Mouse (Mus musculus) limb, embryonic 13.5 days (tissue): ENCODE data around the gene Plcd3. TPM values are rescaled to one million over a fixed set of nuclear protein-coding genes. Genes with fewer than 3 reads are reported as not detected.

ENCODE experiments used
- ATAC-seq: fragments of 200-750 bp; cut with Nextera tagmentation; 2 replicates; pipeline ENCODE4 v1.8.0; 2017; ENCODE audit warnings: low read depth, moderate number of reproducible peaks, moderate TSS enrichment; ENCODE audit not compliant: low FRiP score
- H3K27ac ChIP-seq: fragments of 300-500 bp; sonication (generic); 2 replicates; pipeline ENCODE4 v1.5.1; 2015; ENCODE audit warnings: inconsistent platforms, mild to moderate bottlenecking, moderate library complexity
- H3K27me3 ChIP-seq: fragments of 300-500 bp; sonication (generic); 2 replicates; pipeline ENCODE4 v1.6.1; 2015; ENCODE audit warnings: mild to moderate bottlenecking, inconsistent platforms
- H3K36me3 ChIP-seq: fragments of 300-500 bp; sonication (generic); 2 replicates; pipeline ENCODE4 v1.6.1; 2015; ENCODE audit warnings: inconsistent platforms, mild to moderate bottlenecking, moderate library complexity
- H3K4me1 ChIP-seq: fragments of 300-500 bp; sonication (generic); 2 replicates; pipeline ENCODE4 v1.6.1; 2015; ENCODE audit warnings: inconsistent platforms
- H3K4me2 ChIP-seq: fragments of 300-500 bp; sonication (generic); replicated peaks from 2 replicates; pipeline ENCODE4 v1.6.1; 2015; ENCODE audit warnings: inconsistent platforms, mild to moderate bottlenecking, moderate library complexity
- H3K4me3 ChIP-seq: fragments of 300-500 bp; sonication (generic); 2 replicates; pipeline ENCODE4 v1.5.1; 2015; ENCODE audit warnings: moderate library complexity, mild to moderate bottlenecking, inconsistent platforms
- H3K9ac ChIP-seq: fragments of 300-500 bp; sonication (generic); 2 replicates; pipeline ENCODE4 v1.6.1; 2015; ENCODE audit warnings: mild to moderate bottlenecking, inconsistent platforms
- H3K9me3 ChIP-seq: fragments of 300-500 bp; sonication (generic); 2 replicates; pipeline ENCODE4 v1.6.1; 2016; ENCODE audit warnings: inconsistent platforms
- WGBS: fragments of 180-500 bp; shearing (Covaris S2); methylation state at CpG from one replicate; pipeline ENCODE4 v1.1.7; 2015; 5-methylcytosine and 5-hydroxymethylcytosine counted together
- polyA plus RNA-seq: library from polyadenylated mRNA; unstranded; fragments of >200 nt; fragmentation: Nextera tagmentation; extraction: Ambion mirVana; gene quantifications from 2 replicates; pipeline ENCODE4 v1.2.1, GENCODE M21; 2015

Gene Plcd3
- polyA plus RNA-seq, 1 experiment from 2014 or later, result 4.8 TPM

DNA sequence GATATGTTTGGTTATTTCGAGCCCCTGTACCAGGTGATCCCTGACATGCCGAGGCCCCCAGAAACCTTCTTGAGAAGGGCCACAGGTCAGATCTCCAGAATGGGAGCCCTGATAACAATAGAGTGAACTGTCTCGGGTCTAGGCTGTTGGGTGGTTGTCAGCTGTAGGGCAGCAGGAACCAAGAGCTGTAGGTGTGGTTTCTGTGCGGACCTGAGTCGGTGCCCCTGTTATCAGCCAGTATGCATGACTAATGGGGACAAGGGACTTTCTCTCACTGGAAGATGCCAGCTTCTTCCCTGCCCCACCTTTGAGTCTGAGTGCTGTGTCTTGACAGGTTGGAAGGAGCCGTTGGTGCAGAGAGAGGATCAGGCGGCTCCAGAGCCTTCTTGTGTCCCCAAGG lies 3.0 kb upstream of the Plcd3 start:
- Histone ChIP-seq H3K4me1 (peaks cover 24% of the 10 kb centered on the region), H3K4me2 (no peak overlapping the region), H3K4me3 (no peak overlapping the region), H3K27ac (no peak overlapping the region), H3K9ac (no peak overlapping the region), H3K27me3 (peaks cover 39% of the 10 kb centered on the region), H3K36me3 (no peaks in the 10 kb centered on the region), H3K9me3 (no peaks in the 10 kb centered on the region)
- 81% methylated on average over 7 of the region's 7 CpGs for WGBS
- no peak for ATAC-seq

DNA sequence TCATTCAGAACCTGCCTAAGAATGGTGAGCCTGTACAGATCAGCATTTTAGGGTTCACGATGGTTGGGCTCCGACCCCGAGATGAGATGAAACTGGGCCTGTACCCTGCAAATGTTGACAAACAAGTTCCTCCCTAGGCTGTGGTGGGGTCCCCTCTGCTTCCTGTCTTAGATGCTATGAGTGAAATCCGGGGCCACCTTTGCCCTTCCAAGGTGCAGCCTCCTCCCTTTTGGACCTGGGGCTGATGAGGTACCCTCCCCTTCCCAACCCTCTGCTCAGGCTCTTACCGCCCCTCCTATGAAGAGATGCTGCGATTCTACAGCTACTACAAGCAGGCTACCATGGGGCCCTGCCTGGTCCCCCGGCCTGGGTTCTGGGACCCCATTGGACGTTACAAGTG lies 2.2 kb upstream of the Plcd3 start:
- ATAC-seq, result no peak
- H3K9ac ChIP-seq, result no peak overlapping the region
- WGBS, result 61% methylated on average over 8 of the region's 8 CpGs
- peak overlapping the region; percentile 63 for H3K4me3 ChIP-seq
- H3K4me1 ChIP-seq, result peaks cover 31% of the 10 kb centered on the region
- H3K4me2 ChIP-seq, result peak overlapping the region; percentile 89
- no peaks in the 10 kb centered on the region for H3K36me3 ChIP-seq
- no peaks in the 10 kb centered on the region for H3K9me3 ChIP-seq
- H3K27me3 ChIP-seq, result peaks cover 48% of the 10 kb centered on the region
- no peak overlapping the region for H3K27ac ChIP-seq

DNA sequence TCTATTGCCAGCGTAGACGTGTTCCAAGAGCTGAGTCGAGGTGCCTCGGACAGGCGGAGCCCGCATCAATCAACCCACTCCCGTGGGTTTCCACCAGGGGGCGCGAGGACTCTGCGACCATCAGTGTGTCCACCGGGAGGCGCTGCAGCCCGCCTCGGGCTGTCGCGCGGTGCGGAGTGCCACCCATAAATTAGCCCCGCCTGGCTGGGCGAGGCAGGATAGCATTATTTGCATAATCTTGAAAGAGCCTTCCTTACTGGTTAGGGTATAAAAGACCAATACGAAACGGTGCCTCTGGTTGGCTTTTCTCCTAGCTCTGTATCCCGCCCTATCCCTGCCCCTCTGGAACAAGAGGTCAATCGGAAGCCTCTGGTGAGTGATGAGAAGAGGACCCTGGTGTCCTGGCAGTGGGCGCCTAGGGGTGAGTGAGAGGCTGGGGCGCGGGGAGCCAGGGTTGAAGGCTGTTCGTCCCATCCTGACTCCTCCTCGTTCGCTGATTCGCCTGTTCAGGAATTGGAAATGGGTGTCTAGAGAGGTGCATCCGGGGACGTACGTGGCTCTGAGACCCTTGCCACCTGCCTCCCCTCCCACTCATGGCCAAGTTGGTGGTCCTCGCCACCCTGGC lies 1.4 kb upstream of the Plcd3 start:
- H3K9me3 ChIP-seq, result no peaks in the 10 kb centered on the region
- peaks cover 53% of the 10 kb centered on the region for H3K27me3 ChIP-seq
- H3K4me3 ChIP-seq, result peak overlapping the region; percentile 63
- peak; percentile 84 for ATAC-seq
- H3K9ac ChIP-seq, result peak overlapping the region; percentile 76; the same call in 1 of the 2 replicates
- H3K4me2 ChIP-seq, result peak overlapping the region; percentile 89
- WGBS, result under 1% methylated on average over 35 of the region's 35 CpGs
- peaks cover 35% of the 10 kb centered on the region for H3K4me1 ChIP-seq
- no peaks in the 10 kb centered on the region for H3K36me3 ChIP-seq
- H3K27ac ChIP-seq, result no peak overlapping the region

DNA sequence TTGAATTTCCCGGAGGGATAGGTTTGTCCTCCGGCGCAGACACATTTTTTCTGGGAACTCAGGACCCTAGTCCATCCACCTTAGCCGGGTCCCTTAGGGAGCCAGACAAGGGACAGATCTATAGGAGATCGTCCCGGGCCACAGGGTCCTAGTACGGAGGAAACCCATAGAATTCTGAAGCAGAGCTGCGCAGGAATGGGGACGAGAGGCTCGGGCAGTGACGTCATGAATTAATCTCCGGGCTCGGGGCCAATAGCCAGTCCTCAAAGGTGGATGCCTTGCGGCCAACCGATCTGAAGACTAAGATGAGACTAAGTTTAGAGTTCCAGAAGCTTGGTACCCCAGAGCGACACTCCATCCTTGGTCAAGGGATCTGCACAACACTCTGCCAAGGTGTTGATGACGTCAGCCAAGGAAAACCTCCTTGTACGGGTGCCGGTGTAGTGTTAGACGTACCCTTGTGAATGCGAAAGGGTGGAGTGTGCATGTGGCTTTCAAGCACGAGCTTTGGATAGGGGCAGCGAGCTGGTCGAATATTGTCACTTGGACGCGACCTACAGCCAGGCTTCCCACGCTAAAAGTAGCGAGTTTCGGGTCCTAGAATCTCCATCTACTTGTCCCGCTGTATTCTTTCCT lies 526 bp upstream of the Plcd3 start:
- ATAC-seq, result 0 out of 2 replicates have a peak, but pooled peaks have one; percentile 30
- WGBS, result 3% methylated on average over 30 of the region's 30 CpGs

GRCm38 (mm10) chr11:103100361-103100760 lies 1.1 kb downstream of the Plcd3 start:
- Histone ChIP-seq H3K9me3 (no peaks in the 10 kb centered on the region), H3K9ac (no peak overlapping the region), H3K4me3 (0 out of 2 replicates have a peak overlapping the region, but pooled peaks have one; percentile 63), H3K36me3 (no peaks in the 10 kb centered on the region), H3K4me2 (peak overlapping the region; percentile 89), H3K4me1 (peaks cover 51% of the 10 kb centered on the region), H3K27me3 (peaks cover 53% of the 10 kb centered on the region), H3K27ac (no peak overlapping the region)
- WGBS, result 65% methylated on average over 8 of the region's 8 CpGs
- ATAC-seq, result no peak

More for the DNA sequence above, 526 bp upstream of the Plcd3 start:
- Histone ChIP-seq H3K4me1 (peaks cover 44% of the 10 kb centered on the region), H3K9ac (peak overlapping the region; percentile 76), H3K36me3 (no peaks in the 10 kb centered on the region), H3K9me3 (no peaks in the 10 kb centered on the region), H3K4me2 (peak overlapping the region; percentile 89), H3K4me3 (peak overlapping the region; percentile 63), H3K27ac (no peak overlapping the region), H3K27me3 (peaks cover 53% of the 10 kb centered on the region)

GRCm38 (mm10) chr11:103099352-103099940 lies 2.0 kb downstream of the Plcd3 start:
- ATAC-seq, result no peak
- no peaks in the 10 kb centered on the region for H3K9me3 ChIP-seq
- peaks cover 53% of the 10 kb centered on the region for H3K4me1 ChIP-seq
- peaks cover 49% of the 10 kb centered on the region for H3K27me3 ChIP-seq
- H3K36me3 ChIP-seq, result no peaks in the 10 kb centered on the region
- WGBS, result 48% methylated on average over 12 of the region's 12 CpGs
- no peak overlapping the region for H3K27ac ChIP-seq
- H3K4me3 ChIP-seq, result no peak overlapping the region
- H3K4me2 ChIP-seq, result no peak overlapping the region
- H3K9ac ChIP-seq, result peak overlapping the region; percentile 26; the same call in 1 of the 2 replicates

- Histone ChIP-seq H3K27ac (no peak overlapping the region), H3K4me3 (no peak overlapping the region), H3K4me1 (peaks cover 54% of the 10 kb centered on the region), H3K9me3 (no peaks in the 10 kb centered on the region), H3K9ac (0 out of 2 replicates have a peak overlapping the region, but pooled peaks have one; percentile 25), H3K4me2 (no peak overlapping the region), H3K36me3 (no peaks in the 10 kb centered on the region), H3K27me3 (peaks cover 43% of the 10 kb centered on the region)
- WGBS, result 74% methylated on average over 11 of the region's 11 CpGs
- no peak for ATAC-seq
These were observed 2.8 kb downstream of the Plcd3 start for GRCm38 (mm10) chr11:103098531-103099190.

GRCm38 (mm10) chr11:103096979-103097894 lies 4.2 kb downstream of the Plcd3 start:
- 0 out of 2 replicates have a peak, but pooled peaks have one; percentile 9 for ATAC-seq
- Histone ChIP-seq H3K4me1 (peaks cover 46% of the 10 kb centered on the region), H3K9me3 (no peaks in the 10 kb centered on the region), H3K4me2 (peak overlapping the region; percentile 46), H3K4me3 (peak overlapping the region; percentile 20), H3K36me3 (no peaks in the 10 kb centered on the region), H3K27me3 (peaks cover 37% of the 10 kb centered on the region), H3K9ac (peak overlapping the region; percentile 13), H3K27ac (peak overlapping the region; percentile 55; the same call in 1 of the 2 replicates)
- WGBS, result 23% methylated on average over 22 of the region's 22 CpGs

DNA sequence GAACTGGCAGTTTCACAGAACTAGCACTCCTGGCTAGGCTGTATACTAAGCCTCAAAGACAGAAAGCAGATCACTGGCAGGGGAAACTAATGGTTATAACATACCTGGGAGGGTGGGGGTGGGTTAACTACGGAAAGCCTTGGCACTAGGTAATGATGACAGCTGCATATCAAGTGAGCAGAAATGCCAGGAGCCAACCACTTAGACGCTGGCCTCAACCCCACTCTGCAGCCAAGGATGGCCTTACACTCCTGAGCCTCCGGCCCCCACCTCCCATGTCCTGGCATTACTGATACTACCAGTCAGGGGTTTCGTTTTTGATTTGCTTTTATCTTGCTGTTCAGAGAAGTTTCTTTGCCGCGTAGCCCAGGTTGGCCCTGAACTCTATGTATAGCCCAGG lies 5.7 kb downstream of the Plcd3 start:
- Histone ChIP-seq H3K27me3 (peaks cover 27% of the 10 kb centered on the region), H3K4me3 (no peak overlapping the region), H3K36me3 (no peaks in the 10 kb centered on the region), H3K9me3 (no peaks in the 10 kb centered on the region), H3K27ac (no peak overlapping the region), H3K4me1 (peaks cover 35% of the 10 kb centered on the region), H3K9ac (no peak overlapping the region), H3K4me2 (no peak overlapping the region)
- 83% methylated on average over 6 of the region's 6 CpGs for WGBS
- no peak for ATAC-seq

DNA sequence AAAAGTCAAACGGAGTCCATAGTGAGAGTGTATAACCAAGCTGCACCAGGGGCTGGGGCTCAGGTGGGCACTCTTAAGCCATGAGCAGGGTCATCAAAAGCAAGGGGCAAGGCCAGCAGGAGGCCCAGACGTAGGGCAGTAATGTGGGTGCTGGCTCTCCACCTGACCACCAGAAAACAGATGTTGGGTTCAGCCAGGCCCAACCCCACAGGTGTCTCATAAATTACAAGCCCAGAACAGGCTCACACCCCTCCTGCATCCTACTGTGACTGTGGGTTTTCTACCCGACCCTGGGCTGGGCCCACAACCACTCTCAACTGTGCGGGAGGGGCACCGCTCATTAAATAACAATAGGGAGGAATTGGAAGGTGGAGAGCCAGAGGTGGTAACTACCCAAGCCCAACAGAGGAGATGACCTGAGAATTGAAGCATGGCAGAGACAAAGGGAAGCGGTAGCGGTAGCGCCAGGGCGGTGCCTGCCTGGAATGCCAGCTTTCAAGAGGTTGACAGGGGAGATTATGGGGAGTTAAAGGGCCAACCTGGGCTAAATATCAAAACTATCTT lies 6.3 kb downstream of the Plcd3 start:
- WGBS, result 63% methylated on average over 9 of the region's 9 CpGs
- Histone ChIP-seq H3K4me1 (peaks cover 35% of the 10 kb centered on the region), H3K4me2 (no peak overlapping the region), H3K4me3 (no peak overlapping the region), H3K9ac (no peak overlapping the region), H3K27me3 (peaks cover 21% of the 10 kb centered on the region), H3K9me3 (no peaks in the 10 kb centered on the region), H3K36me3 (no peaks in the 10 kb centered on the region), H3K27ac (no peak overlapping the region)
- no peak for ATAC-seq
